Mouse (Mus musculus): ENCODE data around the gene Grm4.

DNA sequence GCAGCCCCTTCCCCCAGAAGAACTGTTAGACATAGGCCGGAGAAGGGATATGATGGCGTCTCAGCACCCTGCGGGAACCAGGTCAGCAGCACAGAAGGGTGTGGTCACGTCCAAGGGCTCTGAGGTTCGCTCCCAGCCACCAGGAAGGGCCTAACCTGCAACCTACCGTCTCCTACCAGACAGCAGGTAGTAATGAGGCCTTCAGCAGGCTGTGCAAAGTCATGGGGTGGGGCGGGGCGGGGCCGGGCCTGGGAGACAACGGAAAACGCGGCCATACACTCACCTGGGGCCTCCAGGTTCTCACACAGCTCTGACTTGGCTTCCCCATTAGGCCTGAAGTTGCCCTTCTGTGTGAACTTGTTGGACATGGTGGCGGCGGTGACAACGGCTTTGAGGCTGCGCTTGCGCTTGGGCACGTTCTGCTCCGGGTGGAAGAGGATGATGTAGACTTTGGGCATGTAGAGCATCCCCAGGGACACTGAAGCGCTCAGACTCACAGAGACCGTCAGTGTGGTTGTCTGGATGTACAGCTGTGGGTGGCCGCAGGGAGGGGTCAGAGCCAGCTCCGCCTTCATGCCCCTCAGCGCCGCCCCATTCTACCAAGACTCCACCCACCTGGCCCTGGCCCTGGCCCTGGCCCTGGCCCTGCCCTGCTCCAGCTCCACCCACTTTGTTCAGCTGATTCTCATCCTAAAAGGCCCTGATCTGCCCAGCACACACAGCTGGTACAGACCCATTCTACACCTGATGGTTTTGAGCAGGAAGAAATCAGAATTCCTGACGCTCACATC is 90.0 kb downstream of the Grm4 start:
- TF ChIP-seq CTCF (IDR thresholded peaks at IDR 0.05; ENCODE audit: low read depth), result no peak
- TF ChIP-seq EP300 (optimal IDR thresholded peaks at IDR 0.05), result no peak

Data from stomach, postnatal 0 days (tissue).